ENCODE assay signal across 12 mouse cellular contexts in the genomic region with DNA sequence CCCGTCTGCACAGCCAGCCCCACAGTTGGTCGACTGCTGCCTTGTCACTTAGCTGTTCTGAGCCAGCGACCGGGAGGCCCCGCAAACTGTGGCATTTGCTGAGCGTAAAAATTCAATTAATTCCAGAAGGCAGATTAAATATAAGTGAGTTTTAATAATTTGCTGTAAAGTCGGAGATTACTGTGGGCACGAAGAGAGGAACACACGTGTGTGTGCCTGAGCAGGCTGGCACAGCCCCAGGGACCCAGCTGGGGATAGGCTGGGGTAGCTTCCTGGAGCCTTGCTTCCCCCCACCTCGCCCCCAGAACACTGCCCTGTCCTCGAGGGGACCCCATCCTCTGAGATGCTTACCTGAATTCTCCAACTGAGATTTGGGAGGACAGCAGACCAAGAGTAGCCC.
DNase-seq lines count a peak whose midpoint lies in the region; ATAC-seq and TF ChIP-seq lines count a peak whose summit lies in the region.
"Had no signal": no experiment of that assay in that cellular context is flagged by ENCODE, and none has a peak within 500 bp of the region (broad histone marks: within the 10 kb centered on the region; RNA-seq: fewer than 3 reads in every experiment).

No protein-coding gene starts in this region.

- H3K4me3 ChIP-seq in heart, embryonic 11.5 days (ENCODE audit: low read depth, low read length), result no peak overlapping the region
- H3K4me3 ChIP-seq in midbrain, embryonic 10.5 days, result 0 out of 2 replicates have a peak overlapping the region, but pooled peaks have one; percentile 9
- H3K4me3 ChIP-seq in midbrain, postnatal 0 days (ENCODE audit: low read depth, low read length), result no peak overlapping the region
- H3K4me3 ChIP-seq in hindbrain, embryonic 16.5 days (ENCODE audit: low read length), result no peak overlapping the region
- H3K4me3 ChIP-seq in neural tube, embryonic 14.5 days (ENCODE audit: low read depth, low read length), result no peak overlapping the region
- H3K4me3 ChIP-seq: embryonic facial prominence, embryonic 12.5 days; gastrocnemius, adult 2 months had no signal

- H3K4me2 ChIP-seq in heart, embryonic 11.5 days, result no peak overlapping the region
- H3K4me2 ChIP-seq in midbrain, postnatal 0 days (ENCODE audit: low read depth, low read length, poor library complexity, severe bottlenecking), result no peak overlapping the region
- peak overlapping the region; percentile 17; the same call in 1 of the 2 replicates for H3K4me2 ChIP-seq in hindbrain, embryonic 16.5 days (ENCODE audit: low read length)
- H3K4me2 ChIP-seq in neural tube, embryonic 14.5 days (ENCODE audit: low read depth, low read length), result no peak overlapping the region
- H3K4me2 ChIP-seq: embryonic facial prominence, embryonic 12.5 days had no signal

- no peak for TF ChIP-seq CTCF in midbrain, postnatal 0 days (IDR thresholded peaks at IDR 0.05)

- 0 out of 2 replicates have a peak overlapping the region, but pooled peaks have one; percentile 39 for H3K9ac ChIP-seq in heart, embryonic 11.5 days (ENCODE audit: low read depth, low read length)
- H3K9ac ChIP-seq in midbrain, postnatal 0 days (replicated peaks; ENCODE audit: low read length, poor library complexity, severe bottlenecking), result no peak overlapping the region
- peak overlapping the region; percentile 22 for H3K9ac ChIP-seq in hindbrain, embryonic 16.5 days (ENCODE audit: low read depth, low read length)
- no peak overlapping the region for H3K9ac ChIP-seq in neural tube, embryonic 14.5 days (replicated peaks; ENCODE audit: low read depth, low read length)
- H3K9ac ChIP-seq: embryonic facial prominence, embryonic 12.5 days had no signal

- ATAC-seq in heart, embryonic 11.5 days (replicated peaks; ENCODE audit: insufficient number of reproducible peaks, low FRiP score, low TSS enrichment), result no peak
- no peak for ATAC-seq in midbrain, postnatal 0 days (ENCODE audit: low FRiP score)
- ATAC-seq in hindbrain, embryonic 16.5 days, result no peak
- no peak for ATAC-seq in neural tube, embryonic 14.5 days (ENCODE audit: low read depth)

- intact Hi-C loops in heart, postnatal 10 days (cut with DNase I), result no loop called here

- 48% methylated on average over 11 of the region's 11 CpGs for WGBS in heart, embryonic 11.5 days (ENCODE audit: insufficient replicate concordance)
- WGBS in midbrain, embryonic 10.5 days, result 38% methylated on average over 11 of the region's 11 CpGs
- 25% methylated on average over 11 of the region's 11 CpGs for WGBS in midbrain, postnatal 0 days
- 20% methylated on average over 11 of the region's 11 CpGs for WGBS in hindbrain, embryonic 16.5 days
- WGBS in neural tube, embryonic 14.5 days, result 15% methylated on average over 11 of the region's 11 CpGs

- no peaks in the 10 kb centered on the region for H3K9me3 ChIP-seq in heart, embryonic 11.5 days (replicated peaks; ENCODE audit: control insufficient read depth, low read length)
- no peaks in the 10 kb centered on the region for H3K9me3 ChIP-seq in midbrain, embryonic 10.5 days (replicated peaks)
- no peaks in the 10 kb centered on the region for H3K9me3 ChIP-seq in midbrain, postnatal 0 days (ENCODE audit: low read length)
- no peaks in the 10 kb centered on the region for H3K9me3 ChIP-seq in hindbrain, embryonic 16.5 days (ENCODE audit: control insufficient read depth, low read length)
- no peaks in the 10 kb centered on the region for H3K9me3 ChIP-seq in neural tube, embryonic 14.5 days (ENCODE audit: control insufficient read depth, low read length)
- H3K9me3 ChIP-seq: embryonic facial prominence, embryonic 12.5 days had no signal

- peaks cover 92% of the 10 kb centered on the region for H3K4me1 ChIP-seq in heart, embryonic 11.5 days (ENCODE audit: control insufficient read depth, insufficient read depth, low read length)
- H3K4me1 ChIP-seq in midbrain, embryonic 10.5 days, result peaks cover 100% of the 10 kb centered on the region
- H3K4me1 ChIP-seq in midbrain, postnatal 0 days (ENCODE audit: insufficient read depth, low read length), result peaks cover 45% of the 10 kb centered on the region
- H3K4me1 ChIP-seq in hindbrain, embryonic 16.5 days (ENCODE audit: control insufficient read depth, insufficient read depth, low read depth, low read length), result peaks cover 81% of the 10 kb centered on the region
- peaks cover 90% of the 10 kb centered on the region for H3K4me1 ChIP-seq in neural tube, embryonic 14.5 days (ENCODE audit: control insufficient read depth, insufficient read depth, low read length)

- 0 out of 2 replicates have a peak overlapping the region, but pooled peaks have one; percentile 22 for H3K27ac ChIP-seq in heart, embryonic 11.5 days (ENCODE audit: low read depth, low read length)
- H3K27ac ChIP-seq in midbrain, embryonic 10.5 days (replicated peaks), result peak overlapping the region; percentile 63; the same call in 1 of the 2 replicates
- H3K27ac ChIP-seq in midbrain, postnatal 0 days (ENCODE audit: low read depth, low read length), result no peak overlapping the region
- peak overlapping the region; percentile 64 for H3K27ac ChIP-seq in hindbrain, embryonic 16.5 days (ENCODE audit: low read depth, low read length)
- 0 out of 2 replicates have a peak overlapping the region, but pooled peaks have one; percentile 39 for H3K27ac ChIP-seq in neural tube, embryonic 14.5 days (ENCODE audit: low read depth, low read length)
- H3K27ac ChIP-seq: embryonic facial prominence, embryonic 12.5 days; gastrocnemius, adult 2 months had no signal

- no peaks in the 10 kb centered on the region for H3K27me3 ChIP-seq in heart, embryonic 11.5 days (ENCODE audit: control insufficient read depth, insufficient read depth, low read length)
- peaks cover 78% of the 10 kb centered on the region for H3K27me3 ChIP-seq in midbrain, embryonic 10.5 days (ENCODE audit: low read depth, poor library complexity, severe bottlenecking)
- no peaks in the 10 kb centered on the region for H3K27me3 ChIP-seq in midbrain, postnatal 0 days (ENCODE audit: insufficient read depth, low read length)
- H3K27me3 ChIP-seq in hindbrain, embryonic 16.5 days (replicated peaks; ENCODE audit: control insufficient read depth, insufficient read depth, low read length), result no peaks in the 10 kb centered on the region
- no peaks in the 10 kb centered on the region for H3K27me3 ChIP-seq in neural tube, embryonic 14.5 days (ENCODE audit: control insufficient read depth, insufficient read depth, low read length)
- H3K27me3 ChIP-seq: embryonic facial prominence, embryonic 12.5 days had no signal

- no peak for DNase-seq in heart, postnatal 10 days
- DNase-seq in midbrain, embryonic 10.5 days (ENCODE audit: low spot score), result no peak
- no peak for DNase-seq in midbrain, postnatal 0 days (ENCODE audit: low spot score)
- DNase-seq in layer of hippocampus, adult 9-10 months (ENCODE audit: low spot score), result no peak
- no peak for DNase-seq in adrenal gland, postnatal 14 days
- DNase-seq: adrenal gland, adult 8-10 months; cerebellum, adult 18-20 months; gastrocnemius, adult 2 months had no signal

- no peaks in the 10 kb centered on the region for H3K36me3 ChIP-seq in heart, embryonic 11.5 days (ENCODE audit: control insufficient read depth, insufficient read depth, low read length)
- no peaks in the 10 kb centered on the region for H3K36me3 ChIP-seq in midbrain, embryonic 10.5 days
- H3K36me3 ChIP-seq in midbrain, postnatal 0 days (ENCODE audit: insufficient read depth, low read length), result no peaks in the 10 kb centered on the region
- H3K36me3 ChIP-seq in hindbrain, embryonic 16.5 days (ENCODE audit: control insufficient read depth, insufficient read depth, low read length), result no peaks in the 10 kb centered on the region
- no peaks in the 10 kb centered on the region for H3K36me3 ChIP-seq in neural tube, embryonic 14.5 days (ENCODE audit: control insufficient read depth, insufficient read depth, low read length)
- H3K36me3 ChIP-seq: embryonic facial prominence, embryonic 12.5 days had no signal

Comparison
In these comparisons a context has a peak if more than half of its experiments do, and no peak if none do; other contexts are left out.
1. H3K9ac ChIP-seq: peak in heart, embryonic 11.5 days (single experiment) and hindbrain, embryonic 16.5 days (single experiment); none in midbrain, postnatal 0 days (single experiment) and neural tube, embryonic 14.5 days (single experiment).